Mouse (Mus musculus): ENCODE measurements around the gene Utp11. TPM values are rescaled to one million over a fixed set of nuclear protein-coding genes. Genes with fewer than 3 reads are reported as not detected.

The Utp11 gene
- total and polyA plus RNA-seq, 2 experiments from 2014 or later = 4.0 to 31.2 TPM

- H3K4me1 ChIP-seq (ENCODE audit: insufficient read depth, low read length) = peaks cover 11% of the 10 kb centered on the region
- H3K4me3 ChIP-seq (ENCODE audit: low read length) = no peak overlapping the region
- no peaks in the 10 kb centered on the region for H3K9me3 ChIP-seq (ENCODE audit: low read length)
- no peak for TF ChIP-seq CTCF (IDR thresholded peaks at IDR 0.05; ENCODE audit: low read depth)
- H3K27me3 ChIP-seq (ENCODE audit: insufficient read depth, low read length) = no peaks in the 10 kb centered on the region
- no peak overlapping the region for H3K27ac ChIP-seq
- no peak overlapping the region for H3K4me2 ChIP-seq (ENCODE audit: low read depth, low read length)
- WGBS = 33% methylated on average over 17 of the region's 17 CpGs
- DNase-seq (ENCODE audit: low spot score) (no peak), ATAC-seq (0 out of 2 replicates have a peak, but pooled peaks have one; percentile 17)
- H3K9ac ChIP-seq (replicated peaks; ENCODE audit: low read length) = no peak overlapping the region
- H3K36me3 ChIP-seq (ENCODE audit: insufficient read depth, low read length) = peaks cover 17% of the 10 kb centered on the region; the same call in 1 of the 2 replicates
Measured at GRCm38 (mm10) chr4:124674334-124675032, 18.9 kb downstream of the Utp11 start.

DNA sequence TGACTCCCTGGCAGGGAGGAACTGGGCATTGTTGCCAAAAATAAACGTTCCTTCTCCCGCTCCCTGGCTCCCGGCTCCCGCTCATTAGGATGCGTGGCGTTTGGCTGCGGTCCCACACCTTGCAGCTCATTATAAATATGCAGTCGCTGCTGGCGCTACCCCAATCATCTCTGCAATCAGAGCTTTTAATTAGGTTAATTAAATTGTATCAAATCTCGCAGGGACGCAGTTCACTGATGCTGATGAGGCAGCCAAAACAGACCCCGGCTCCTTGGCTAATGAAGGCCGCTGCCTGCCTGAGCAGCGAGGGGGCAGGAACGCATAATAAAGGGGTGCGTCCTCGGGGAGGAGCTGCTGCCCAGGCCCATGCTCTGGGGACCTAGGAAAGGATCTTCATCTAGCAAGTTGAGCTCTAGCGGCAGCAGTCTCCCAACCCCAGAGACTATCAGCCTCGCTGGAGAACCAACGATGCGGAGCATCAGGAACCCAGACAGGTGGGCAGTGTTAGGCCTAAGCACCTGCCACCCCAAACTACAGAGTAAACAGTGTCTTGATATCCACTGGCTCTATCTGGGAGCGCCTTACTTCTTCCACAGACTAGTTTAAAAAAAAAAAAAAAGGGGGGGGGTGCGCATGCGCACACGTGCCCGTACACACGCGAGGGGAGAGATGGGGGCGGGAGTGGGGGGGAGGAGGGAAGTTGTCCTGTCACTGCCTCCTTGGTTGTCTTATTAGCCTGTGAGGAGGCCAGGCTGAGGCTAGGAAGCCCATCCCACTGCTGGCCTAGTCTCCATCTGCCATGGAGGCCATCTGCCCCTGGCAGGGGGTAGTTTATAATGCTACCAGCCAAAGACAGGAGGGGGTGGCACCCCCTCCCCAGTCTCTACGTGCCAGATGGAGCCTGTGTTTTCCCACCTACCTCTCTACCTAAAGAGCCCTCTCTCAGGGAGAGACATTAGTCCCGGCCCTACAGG, 20.8 kb downstream of the Utp11 start:
- Histone ChIP-seq H3K9me3 (ENCODE audit: low read length) (no peaks in the 10 kb centered on the region), H3K4me1 (ENCODE audit: insufficient read depth, low read length) (peaks cover 11% of the 10 kb centered on the region), H3K36me3 (ENCODE audit: insufficient read depth, low read length) (peaks cover under 1% of the 10 kb centered on the region; the same call in 1 of the 2 replicates), H3K4me3 (ENCODE audit: low read length) (peak overlapping the region; percentile 23), H3K9ac (replicated peaks; ENCODE audit: low read length) (peak overlapping the region; percentile 37; the same call in 1 of the 2 replicates), H3K27ac (no peak overlapping the region), H3K27me3 (ENCODE audit: insufficient read depth, low read length) (peaks cover 3% of the 10 kb centered on the region; the same call in 1 of the 2 replicates), H3K4me2 (ENCODE audit: low read depth, low read length) (peak overlapping the region; percentile 57)
- peak; percentile 85 for DNase-seq (ENCODE audit: low spot score)
- TF ChIP-seq CTCF (IDR thresholded peaks at IDR 0.05; ENCODE audit: low read depth) = peak; percentile 44; the same call in 1 of the 2 replicates
- WGBS = 2% methylated on average over 27 of the region's 31 CpGs
- peak; percentile 48 for ATAC-seq

- Histone ChIP-seq H3K4me1 (ENCODE audit: insufficient read depth, low read length) (peaks cover 11% of the 10 kb centered on the region), H3K4me3 (ENCODE audit: low read length) (no peak overlapping the region), H3K9ac (replicated peaks; ENCODE audit: low read length) (no peak overlapping the region), H3K27me3 (ENCODE audit: insufficient read depth, low read length) (peaks cover 13% of the 10 kb centered on the region; the same call in 1 of the 2 replicates), H3K27ac (no peak overlapping the region), H3K36me3 (ENCODE audit: insufficient read depth, low read length) (no peaks in the 10 kb centered on the region), H3K4me2 (ENCODE audit: low read depth, low read length) (peak overlapping the region; percentile 57), H3K9me3 (ENCODE audit: low read length) (no peaks in the 10 kb centered on the region)
- DNase-seq (ENCODE audit: low spot score) = no peak
- 30% methylated on average over 7 of the region's 7 CpGs for WGBS
- no peak for ATAC-seq
- no peak for TF ChIP-seq CTCF (IDR thresholded peaks at IDR 0.05; ENCODE audit: low read depth)
Measured at GRCm38 (mm10) chr4:124671583-124671982, 21.8 kb downstream of the Utp11 start.

DNA sequence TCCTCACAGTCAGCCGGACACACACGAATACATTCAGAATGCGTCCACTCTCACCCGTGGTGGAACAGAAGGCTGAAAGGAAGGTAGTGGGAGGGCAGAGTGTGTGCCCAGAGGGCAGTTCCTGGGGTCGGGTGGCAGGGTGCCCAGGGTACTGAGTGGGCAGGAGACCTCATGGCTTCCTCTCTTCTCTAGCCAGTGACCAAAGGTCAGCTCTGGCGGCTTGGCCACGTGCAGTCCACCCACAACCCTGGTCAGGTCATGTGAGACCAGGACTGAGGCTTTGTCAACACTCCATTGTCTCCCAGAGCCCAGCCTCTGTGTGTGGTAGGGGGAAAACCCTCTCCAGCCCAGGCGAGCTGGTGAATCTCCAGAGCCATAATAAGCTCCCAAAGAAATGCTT, 23.2 kb downstream of the Utp11 start:
- DNase-seq (ENCODE audit: low spot score) = no peak
- ATAC-seq = no peak
- WGBS = 50% methylated on average over 8 of the region's 8 CpGs
- TF ChIP-seq CTCF (IDR thresholded peaks at IDR 0.05; ENCODE audit: low read depth) = no peak
- H3K9ac ChIP-seq (replicated peaks; ENCODE audit: low read length) = no peak overlapping the region
- H3K4me2 ChIP-seq (ENCODE audit: low read depth, low read length) = no peak overlapping the region
- H3K4me3 ChIP-seq (ENCODE audit: low read length) = no peak overlapping the region
- no peaks in the 10 kb centered on the region for H3K36me3 ChIP-seq (ENCODE audit: insufficient read depth, low read length)
- peaks cover 11% of the 10 kb centered on the region for H3K4me1 ChIP-seq (ENCODE audit: insufficient read depth, low read length)
- no peaks in the 10 kb centered on the region for H3K9me3 ChIP-seq (ENCODE audit: low read length)
- H3K27ac ChIP-seq = no peak overlapping the region
- H3K27me3 ChIP-seq (ENCODE audit: insufficient read depth, low read length) = peaks cover 13% of the 10 kb centered on the region; the same call in 1 of the 2 replicates

GRCm38 (mm10) chr4:124668078-124668477, 25.3 kb downstream of the Utp11 start:
- TF ChIP-seq CTCF (IDR thresholded peaks at IDR 0.05; ENCODE audit: low read depth) = no peak
- ATAC-seq (0 out of 2 replicates have a peak, but pooled peaks have one; percentile 34), DNase-seq (ENCODE audit: low spot score) (no peak)
- peaks cover 24% of the 10 kb centered on the region for H3K27me3 ChIP-seq (ENCODE audit: insufficient read depth, low read length)
- H3K9ac ChIP-seq (replicated peaks; ENCODE audit: low read length) = no peak overlapping the region
- WGBS = 16% methylated on average over 8 of the region's 8 CpGs
- H3K4me2 ChIP-seq (ENCODE audit: low read depth, low read length) = no peak overlapping the region
- H3K9me3 ChIP-seq (ENCODE audit: low read length) = no peaks in the 10 kb centered on the region
- no peaks in the 10 kb centered on the region for H3K36me3 ChIP-seq (ENCODE audit: insufficient read depth, low read length)
- no peak overlapping the region for H3K4me3 ChIP-seq (ENCODE audit: low read length)
- H3K27ac ChIP-seq = no peak overlapping the region
- H3K4me1 ChIP-seq (ENCODE audit: insufficient read depth, low read length) = peaks cover 10% of the 10 kb centered on the region

GRCm38 (mm10) chr4:124667476-124668033, 25.8 kb downstream of the Utp11 start:
- no peak for ATAC-seq
- no peak overlapping the region for H3K4me3 ChIP-seq (ENCODE audit: low read length)
- no peaks in the 10 kb centered on the region for H3K36me3 ChIP-seq (ENCODE audit: insufficient read depth, low read length)
- H3K9me3 ChIP-seq (ENCODE audit: low read length) = no peaks in the 10 kb centered on the region
- WGBS = 27% methylated on average over 14 of the region's 14 CpGs
- no peak for TF ChIP-seq CTCF (IDR thresholded peaks at IDR 0.05; ENCODE audit: low read depth)
- no peak for DNase-seq (ENCODE audit: low spot score)
- H3K4me1 ChIP-seq (ENCODE audit: insufficient read depth, low read length) = peaks cover 8% of the 10 kb centered on the region
- no peak overlapping the region for H3K9ac ChIP-seq (replicated peaks; ENCODE audit: low read length)
- H3K27ac ChIP-seq = no peak overlapping the region
- H3K27me3 ChIP-seq (ENCODE audit: insufficient read depth, low read length) = peaks cover 28% of the 10 kb centered on the region
- H3K4me2 ChIP-seq (ENCODE audit: low read depth, low read length) = no peak overlapping the region
